Mouse (Mus musculus) thymus, postnatal 10 days (tissue): ENCODE data around the gene Armh3.
A peak's percentile ranks its signal among the peaks of the same experiment; 100 is the strongest.
"Not testable (repeated sequence)": the region's sequence is repeated elsewhere in the genome, so short reads cannot be mapped to it uniquely, and the experiment has no call there.

ENCODE experiments used
- DNase-seq, 2 experiments: peaks; one replicate each; pipeline ENCODE4 v3.0.0; 2021; ENCODE audit warnings: low spot score in 2 of 2

The Armh3 gene

GRCm38 (mm10) chr19:45821832-45822231, 176.5 kb downstream of the Armh3 start:
- DNase-seq: no peak

GRCm38 (mm10) chr19:45817816-45818490, 180.3 kb downstream of the Armh3 start:
- no peak for DNase-seq

- no peak for DNase-seq
Observed at GRCm38 (mm10) chr19:45816727-45817126, 181.6 kb downstream of the Armh3 start.

GRCm38 (mm10) chr19:45815831-45816405, 182.4 kb downstream of the Armh3 start, which contains the start of gene Kcnip2:
Gene Kcnip2 (minus strand): TSS chr19:45816061.
- DNase-seq: peak; percentile 42 to 75

- no peak for DNase-seq
Observed at GRCm38 (mm10) chr19:45815170-45815569, 183.1 kb downstream of the Armh3 start.

GRCm38 (mm10) chr19:45813801-45814200, 184.5 kb downstream of the Armh3 start:
- DNase-seq: no peak

GRCm38 (mm10) chr19:45813263-45813662, 185.0 kb downstream of the Armh3 start:
- DNase-seq: peak; percentile 58 to 88

- DNase-seq: no peak
Observed at GRCm38 (mm10) chr19:45812673-45813252, 185.5 kb downstream of the Armh3 start.

GRCm38 (mm10) chr19:45812115-45812514, 186.2 kb downstream of the Armh3 start:
- peak; percentile 35 to 47 for DNase-seq

- no peak for DNase-seq
Observed at GRCm38 (mm10) chr19:45811028-45811674, 187.1 kb downstream of the Armh3 start.

GRCm38 (mm10) chr19:45807732-45808131, 190.6 kb downstream of the Armh3 start:
- no peak for DNase-seq

- not testable (repeated sequence) for DNase-seq
Observed at GRCm38 (mm10) chr19:45805817-45806216, 192.5 kb downstream of the Armh3 start.

- peak; percentile 29 to 54 for DNase-seq
Observed at GRCm38 (mm10) chr19:45804593-45805368, 193.5 kb downstream of the Armh3 start.

GRCm38 (mm10) chr19:45803408-45803807, 194.9 kb downstream of the Armh3 start:
- no peak for DNase-seq

- no peak for DNase-seq
Observed at GRCm38 (mm10) chr19:45802702-45803101, 195.6 kb downstream of the Armh3 start.

GRCm38 (mm10) chr19:45796879-45797278, 201.4 kb downstream of the Armh3 start:
- no peak for DNase-seq

GRCm38 (mm10) chr19:45796061-45796556, 202.2 kb downstream of the Armh3 start:
- DNase-seq: peak; percentile 52 to 57

GRCm38 (mm10) chr19:45795406-45795944, 202.8 kb downstream of the Armh3 start:
- DNase-seq: no peak

GRCm38 (mm10) chr19:45794718-45795117, 203.6 kb downstream of the Armh3 start:
- no peak for DNase-seq

- no peak for DNase-seq
Observed at GRCm38 (mm10) chr19:45792404-45792803, 205.9 kb downstream of the Armh3 start.
